15 mouse cellular contexts compared by ENCODE assay signal in the genomic region with DNA sequence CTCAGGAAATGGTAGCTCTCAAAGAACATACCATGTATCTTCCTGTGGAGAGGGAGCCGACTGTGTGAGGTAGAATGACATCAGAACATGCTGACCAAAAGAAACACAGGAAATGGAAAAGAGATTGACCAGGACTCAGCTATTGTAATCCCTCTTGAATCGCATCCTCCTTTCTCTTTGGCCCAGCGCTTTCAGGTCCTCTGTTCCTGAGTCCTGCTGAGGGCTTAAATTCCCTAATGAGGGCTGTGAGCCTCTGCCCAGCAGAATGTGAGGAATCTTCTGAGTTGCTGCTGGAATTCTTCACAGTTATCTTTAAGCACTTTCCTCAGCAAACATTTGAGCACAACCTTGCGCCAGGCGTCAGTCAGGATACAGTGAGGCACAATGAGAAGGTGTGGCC.
"Had no signal": no experiment of that assay in that cellular context is flagged by ENCODE, and none has a peak within 500 bp of the region (broad histone marks: within the 10 kb centered on the region; RNA-seq: fewer than 3 reads in every experiment).

No protein-coding gene starts in this region.

- DNase-seq: liver, postnatal 0 days; lung, adult 2 months; lung, postnatal 14 days; right cerebral cortex, postnatal 14 days; thymus, adult 2 months; thymus, postnatal 25 days had no signal

- H3K36me3 ChIP-seq: liver, embryonic 15.5 days; midbrain, embryonic 13.5 days; midbrain, embryonic 15.5 days; neural tube, embryonic 12.5 days; stomach, embryonic 15.5 days had no signal

- H3K9ac ChIP-seq: liver, embryonic 15.5 days; liver, postnatal 0 days; midbrain, embryonic 13.5 days; midbrain, embryonic 15.5 days; neural tube, embryonic 12.5 days; stomach, embryonic 15.5 days had no signal

- ATAC-seq: liver, postnatal 0 days; midbrain, embryonic 13.5 days; midbrain, embryonic 15.5 days had no signal

- H3K27me3 ChIP-seq: midbrain, embryonic 13.5 days; midbrain, embryonic 15.5 days; neural tube, embryonic 12.5 days; stomach, embryonic 15.5 days had no signal

- H3K4me2 ChIP-seq: liver, embryonic 15.5 days; midbrain, embryonic 11.5 days; midbrain, embryonic 13.5 days; midbrain, embryonic 15.5 days; neural tube, embryonic 12.5 days; stomach, embryonic 15.5 days had no signal

- H3K9me3 ChIP-seq: liver, embryonic 15.5 days; midbrain, embryonic 13.5 days; midbrain, embryonic 15.5 days; neural tube, embryonic 12.5 days; stomach, embryonic 15.5 days had no signal

- H3K27ac ChIP-seq: liver, embryonic 15.5 days; macrophage; midbrain, embryonic 13.5 days; midbrain, embryonic 15.5 days; neural tube, embryonic 12.5 days; stomach, embryonic 15.5 days; stomach, postnatal 0 days had no signal

- H3K4me3 ChIP-seq: liver, embryonic 15.5 days; megakaryocyte, embryonic 14.5 days; midbrain, embryonic 13.5 days; midbrain, embryonic 15.5 days; neural tube, embryonic 12.5 days; stomach, embryonic 15.5 days had no signal

- H3K4me1 ChIP-seq: liver, embryonic 15.5 days; megakaryocyte, embryonic 14.5 days; neural tube, embryonic 12.5 days; stomach, embryonic 15.5 days had no signal
